ENCODE assay signal across 9 mouse cellular contexts in the genomic region with DNA sequence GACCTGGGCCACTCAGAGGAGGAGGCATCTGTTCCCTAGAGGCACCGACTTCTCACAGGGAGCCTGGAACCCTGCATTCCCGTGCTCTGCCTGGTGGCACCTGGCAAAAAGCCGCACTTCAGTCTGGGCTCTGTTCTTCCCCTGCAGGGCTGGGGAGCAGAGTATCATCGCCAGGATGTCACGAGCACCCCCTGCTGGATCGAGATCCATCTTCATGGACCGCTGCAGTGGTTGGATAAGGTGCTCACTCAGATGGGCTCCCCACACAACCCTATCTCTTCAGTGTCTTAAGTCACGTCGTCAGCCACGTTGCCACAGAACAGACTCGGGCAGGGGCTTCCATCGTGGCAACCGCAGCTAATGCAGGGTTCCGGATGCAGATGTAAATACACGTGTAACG. TPM values are rescaled to one million over a fixed set of nuclear protein-coding genes. Genes with fewer than 3 reads are reported as not detected.
DNase-seq lines count a peak whose midpoint lies in the region; ATAC-seq and TF ChIP-seq lines count a peak whose summit lies in the region.
"Had no signal": no experiment of that assay in that cellular context is flagged by ENCODE, and none has a peak within 500 bp of the region (broad histone marks: within the 10 kb centered on the region; RNA-seq: fewer than 3 reads in every experiment).

No protein-coding gene starts in this region.

- TF ChIP-seq POLR2A in thymus, adult 2 months (IDR thresholded peaks at IDR 0.05; ENCODE audit: control insufficient read depth, extremely low read depth, insufficient read depth, low read length, poor library complexity), result no peak
- TF ChIP-seq POLR2A in liver, adult 2 months (IDR thresholded peaks at IDR 0.05; ENCODE audit: extremely low read depth, insufficient read depth, low read length), result no peak
- TF ChIP-seq POLR2A in testis, adult 2 months (IDR thresholded peaks at IDR 0.05; ENCODE audit: control insufficient read depth, low read depth, low read length), result no peak

- H3K36me3 ChIP-seq in thymus, adult 2 months (ENCODE audit: control insufficient read depth, insufficient read depth, low read length), result no peaks in the 10 kb centered on the region
- H3K36me3 ChIP-seq in liver, adult 2 months (ENCODE audit: control insufficient read depth, insufficient read depth, low read length), result peaks cover 11% of the 10 kb centered on the region; the same call in 1 of the 2 replicates
- no peaks in the 10 kb centered on the region for H3K36me3 ChIP-seq in midbrain, embryonic 16.5 days (ENCODE audit: control insufficient read depth, insufficient read depth, low read length)
- H3K36me3 ChIP-seq in testis, adult 2 months (ENCODE audit: control insufficient read depth, insufficient read depth, low read length), result no peaks in the 10 kb centered on the region

- no peaks in the 10 kb centered on the region for H3K79me2 ChIP-seq in liver, adult 2 months (ENCODE audit: control insufficient read depth, insufficient read depth, low read length)

- no peaks in the 10 kb centered on the region for H3K4me1 ChIP-seq in thymus, adult 2 months (replicated peaks; ENCODE audit: control insufficient read depth, insufficient read depth, low read length)
- no peaks in the 10 kb centered on the region for H3K4me1 ChIP-seq in liver, adult 2 months (ENCODE audit: control insufficient read depth, insufficient read depth, low read length)
- H3K4me1 ChIP-seq in midbrain, embryonic 16.5 days (ENCODE audit: control insufficient read depth, insufficient read depth, low read length), result no peaks in the 10 kb centered on the region
- peaks cover 2% of the 10 kb centered on the region for H3K4me1 ChIP-seq in testis, adult 2 months (ENCODE audit: control insufficient read depth, insufficient read depth, low read length)

- H3K4me3 ChIP-seq in thymus, adult 2 months (ENCODE audit: control insufficient read depth, insufficient read depth, low read length), result no peak overlapping the region
- H3K4me3 ChIP-seq in liver, adult 2 months (ENCODE audit: insufficient read depth, low read depth, low read length), result no peak overlapping the region
- H3K4me3 ChIP-seq in midbrain, embryonic 16.5 days (ENCODE audit: low read depth, low read length), result no peak overlapping the region; the same call in 1 of the 2 replicates
- peak overlapping the region; percentile 8 for H3K4me3 ChIP-seq in testis, adult 2 months (ENCODE audit: control insufficient read depth, low read depth, low read length)
- H3K4me3 ChIP-seq: myocyte had no signal

- DNase-seq in thymus, adult 2 months, result peak; percentile 51
- no peak for DNase-seq in thymus, adult 18-20 months
- DNase-seq in cerebellum, postnatal 14 days, result peak; percentile 59 to 71
- peak; percentile 19 for DNase-seq in heart, adult 8-10 months (ENCODE audit: low spot score)
- peak; percentile 55 for DNase-seq in kidney, adult 9 months
- no peak for DNase-seq in liver, adult 2 months (ENCODE audit: extremely low read depth, low read depth, low spot score)

- H3K4me2 ChIP-seq in midbrain, embryonic 16.5 days (ENCODE audit: low read length), result 0 out of 2 replicates have a peak overlapping the region, but pooled peaks have one; percentile 15

- TF ChIP-seq CTCF in thymus, adult 2 months (IDR thresholded peaks at IDR 0.05; ENCODE audit: borderline replicate concordance, control insufficient read depth, extremely low read depth, insufficient read depth, low read length, poor library complexity), result peak; percentile 50; the same call in 1 of the 2 replicates
- peak; percentile 70 for TF ChIP-seq CTCF in liver, adult 2 months (IDR thresholded peaks at IDR 0.05; ENCODE audit: low read depth, low read length)
- TF ChIP-seq CTCF in testis, adult 2 months (IDR thresholded peaks at IDR 0.05; ENCODE audit: control insufficient read depth, insufficient read depth, insufficient replicate concordance, low read depth, low read length), result peak; percentile 34; the same call in 1 of the 2 replicates

- peak; percentile 56 for ATAC-seq in midbrain, embryonic 16.5 days

- no peak overlapping the region for H3K9ac ChIP-seq in liver, adult 2 months (ENCODE audit: low read depth, low read length)
- H3K9ac ChIP-seq in midbrain, embryonic 16.5 days (ENCODE audit: low read depth, low read length), result no peak overlapping the region

- H3K9me3 ChIP-seq in midbrain, embryonic 16.5 days (replicated peaks; ENCODE audit: control insufficient read depth, low read length, poor library complexity, severe bottlenecking), result no peaks in the 10 kb centered on the region

- WGBS in thymus, adult 2 months, result 38% methylated on average over 16 of the region's 16 CpGs
- WGBS in liver, adult 2 months, result 60% methylated on average over 16 of the region's 16 CpGs
- 36% methylated on average over 16 of the region's 16 CpGs for WGBS in midbrain, embryonic 16.5 days

- H3K27me3 ChIP-seq in thymus, adult 2 months (ENCODE audit: control insufficient read depth, insufficient read depth, low read length), result no peaks in the 10 kb centered on the region
- H3K27me3 ChIP-seq in liver, adult 2 months (ENCODE audit: control insufficient read depth, insufficient read depth, low read length), result no peaks in the 10 kb centered on the region
- H3K27me3 ChIP-seq in midbrain, embryonic 16.5 days (ENCODE audit: control insufficient read depth, insufficient read depth, low read depth, low read length), result no peaks in the 10 kb centered on the region
- no peaks in the 10 kb centered on the region for H3K27me3 ChIP-seq in testis, adult 2 months (ENCODE audit: control insufficient read depth, insufficient read depth, low read length)

- no peak overlapping the region for H3K27ac ChIP-seq in thymus, adult 2 months (ENCODE audit: control insufficient read depth, insufficient read depth, low read length)
- H3K27ac ChIP-seq in liver, adult 2 months (replicated peaks; ENCODE audit: insufficient read depth, low read depth, low read length), result no peak overlapping the region
- H3K27ac ChIP-seq in midbrain, embryonic 16.5 days (ENCODE audit: low read length), result no peak overlapping the region
- no peak overlapping the region for H3K27ac ChIP-seq in testis, adult 2 months (ENCODE audit: control insufficient read depth, insufficient read depth, low read depth, low read length)

RNA-seq across cellular contexts. Expression of a gene that starts 10.4 kb away (rescaled TPM):
- 29.8 and 42.3 TPM in 2 replicates for polyA plus RNA-seq in thymus, adult 2 months (2012; rRNA removed)
- total RNA-seq in heart, adult 8-10 months (2022), result 10 to 100 TPM; 19.9 to 23.0 (median 21.4) TPM
- total RNA-seq in liver, adult 2 months (2014; rRNA removed), result 10.6 and 11.4 TPM in 2 replicates
- 10.8 and 13.1 TPM in 2 replicates for polyA plus RNA-seq in liver, adult 2 months (2012; rRNA removed)
- polyA plus RNA-seq in midbrain, embryonic 16.5 days (2015; fragmentation: Nextera tagmentation; extraction: Ambion mirVana), result 42.2 and 42.3 TPM in 2 replicates
- 20.8 and 23.1 TPM in 2 replicates for polyA plus RNA-seq in testis, adult 2 months (2012; rRNA removed)

RNA-seq across cellular contexts. Expression of a gene that starts 41.8 kb away (rescaled TPM):
- polyA plus RNA-seq in thymus, adult 2 months (2012; rRNA removed), result 0.20 and 0.36 TPM in 2 replicates
- 1 to 10 TPM; 2.4 to 3.6 (median 2.5) TPM for total RNA-seq in heart, adult 8-10 months (2022)
- 3.8 and 7.2 TPM in 2 replicates for total RNA-seq in liver, adult 2 months (2014; rRNA removed)
- 2.1 and 4.6 TPM in 2 replicates for polyA plus RNA-seq in liver, adult 2 months (2012; rRNA removed)
- 0.34 and 0.55 TPM in 2 replicates for polyA plus RNA-seq in midbrain, embryonic 16.5 days (2015; fragmentation: Nextera tagmentation; extraction: Ambion mirVana)
- 0.47 and 0.61 TPM in 2 replicates for polyA plus RNA-seq in testis, adult 2 months (2012; rRNA removed)

Comparison
In these comparisons a context has a peak if more than half of its experiments do, and no peak if none do; other contexts are left out.
1. DNase-seq: peak in thymus, adult 2 months (single experiment), cerebellum, postnatal 14 days (2 of 2), heart, adult 8-10 months (single experiment) and kidney, adult 9 months (single experiment); none in thymus, adult 18-20 months (0 of 2) and liver, adult 2 months (single experiment).
2. Peak in every context shown above with its lines, with median percentiles within 50 percentile points of each other: CTCF ChIP-seq.